Mouse (Mus musculus): ENCODE data around the gene Eps15l1. TPM values are rescaled to one million over a fixed set of nuclear protein-coding genes. Genes with fewer than 3 reads are reported as not detected.

The Eps15l1 gene
- polyA plus RNA-seq, 1 experiment from 2014 or later, result 68.2 TPM

DNA sequence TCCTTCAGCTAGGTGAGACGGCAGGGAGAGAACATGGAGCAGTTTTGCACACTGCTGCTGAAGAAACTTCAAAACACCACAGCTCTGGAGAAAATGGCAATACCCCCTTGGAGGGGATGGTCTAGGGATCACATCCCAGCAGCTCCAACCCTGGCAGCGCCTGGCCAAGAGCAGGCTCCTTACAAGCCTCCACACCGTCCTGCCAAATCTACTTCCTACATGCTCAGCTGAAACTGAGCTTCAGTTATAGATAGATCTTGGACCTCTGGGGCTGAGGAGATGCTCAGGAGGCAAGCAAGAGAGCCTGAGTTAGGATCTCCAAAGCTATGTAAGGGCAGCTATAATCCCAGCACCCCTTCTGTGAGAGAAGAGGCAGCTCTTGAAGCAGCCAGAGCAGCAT, 18.3 kb downstream of the Eps15l1 start:
- 0 out of 2 replicates have a peak, but pooled peaks cover 7% of the 10 kb centered on the region for H3K4me1 ChIP-seq (ENCODE audit: control insufficient read depth, insufficient read depth, low read length)
- no peak overlapping the region for H3K4me2 ChIP-seq (replicated peaks; ENCODE audit: low read depth, low read length)
- H3K27me3 ChIP-seq (ENCODE audit: control insufficient read depth, insufficient read depth, low read length), result no peaks in the 10 kb centered on the region
- no peaks in the 10 kb centered on the region for H3K9me3 ChIP-seq (ENCODE audit: control insufficient read depth, low read depth, low read length)
- no peak overlapping the region for H3K27ac ChIP-seq (ENCODE audit: low read length)
- no peak for ATAC-seq (ENCODE audit: insufficient number of reproducible peaks, insufficient read depth, low FRiP score, low read depth)
- peaks cover 12% of the 10 kb centered on the region for H3K36me3 ChIP-seq (ENCODE audit: control insufficient read depth, insufficient read depth, low read length)
- WGBS, result 92% methylated on average over 3 of the region's 3 CpGs
- H3K4me3 ChIP-seq (ENCODE audit: low read depth, low read length), result no peak overlapping the region
- no peak overlapping the region for H3K9ac ChIP-seq (replicated peaks; ENCODE audit: low read depth, low read length)

DNA sequence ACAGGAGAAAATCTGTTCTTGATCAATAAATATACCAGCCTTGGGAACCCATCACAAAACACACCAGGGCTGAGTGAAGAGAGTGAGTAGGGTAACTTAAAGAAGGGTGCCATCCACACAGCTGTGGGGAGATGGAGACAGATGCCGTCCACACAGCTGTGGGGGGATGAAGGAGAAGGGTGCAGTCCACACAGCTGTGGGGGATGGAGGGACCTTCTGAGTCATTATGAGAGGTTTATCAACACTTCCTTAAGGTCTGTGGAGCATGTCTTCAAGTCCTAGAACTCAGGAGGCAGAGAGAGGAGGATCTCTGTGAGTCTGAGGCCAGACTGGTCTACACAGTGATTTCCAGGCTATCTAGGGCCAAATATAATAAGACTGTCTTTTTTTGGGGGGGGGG, 19.9 kb downstream of the Eps15l1 start:
- no peak overlapping the region for H3K4me3 ChIP-seq (ENCODE audit: low read depth, low read length)
- H3K36me3 ChIP-seq (ENCODE audit: control insufficient read depth, insufficient read depth, low read length), result peaks cover 19% of the 10 kb centered on the region
- no peaks in the 10 kb centered on the region for H3K27me3 ChIP-seq (ENCODE audit: control insufficient read depth, insufficient read depth, low read length)
- no peak overlapping the region for H3K27ac ChIP-seq (ENCODE audit: low read length)
- no peaks in the 10 kb centered on the region for H3K9me3 ChIP-seq (ENCODE audit: control insufficient read depth, low read depth, low read length)
- H3K4me1 ChIP-seq (ENCODE audit: control insufficient read depth, insufficient read depth, low read length), result 0 out of 2 replicates have a peak, but pooled peaks cover 3% of the 10 kb centered on the region
- no peak for ATAC-seq (ENCODE audit: insufficient number of reproducible peaks, insufficient read depth, low FRiP score, low read depth)
- no peak overlapping the region for H3K9ac ChIP-seq (replicated peaks; ENCODE audit: low read depth, low read length)
- H3K4me2 ChIP-seq (replicated peaks; ENCODE audit: low read depth, low read length), result no peak overlapping the region
- 87% methylated on average over 1 of the region's 1 CpGs for WGBS

DNA sequence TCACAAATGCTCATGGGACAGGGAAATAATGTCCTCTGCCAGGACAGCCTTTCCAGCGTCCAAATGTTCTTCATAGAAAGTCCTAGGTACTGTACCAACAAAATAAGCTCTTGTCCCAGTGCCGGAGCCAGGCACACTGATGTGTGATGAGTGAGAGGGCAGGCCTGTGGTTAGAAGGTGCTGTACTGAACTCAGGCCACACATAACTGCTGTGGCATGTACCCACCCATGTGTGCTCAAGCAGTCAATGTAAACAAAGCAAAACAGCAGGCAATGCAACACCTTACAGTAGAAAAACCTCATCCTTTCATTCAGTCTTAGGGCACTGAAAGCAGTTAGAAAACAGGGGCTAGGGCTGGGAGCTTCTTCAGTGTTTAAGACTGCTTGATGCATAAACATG, 35.5 kb downstream of the Eps15l1 start:
- Histone ChIP-seq H3K36me3 (ENCODE audit: control insufficient read depth, insufficient read depth, low read length) (peaks cover 81% of the 10 kb centered on the region), H3K9ac (replicated peaks; ENCODE audit: low read depth, low read length) (no peak overlapping the region), H3K27me3 (ENCODE audit: control insufficient read depth, insufficient read depth, low read length) (no peaks in the 10 kb centered on the region), H3K4me2 (replicated peaks; ENCODE audit: low read depth, low read length) (no peak overlapping the region), H3K9me3 (ENCODE audit: control insufficient read depth, low read depth, low read length) (no peaks in the 10 kb centered on the region), H3K4me3 (ENCODE audit: low read depth, low read length) (no peak overlapping the region), H3K4me1 (ENCODE audit: control insufficient read depth, insufficient read depth, low read length) (no peaks in the 10 kb centered on the region), H3K27ac (ENCODE audit: low read length) (no peak overlapping the region)
- ATAC-seq (ENCODE audit: insufficient number of reproducible peaks, insufficient read depth, low FRiP score, low read depth), result no peak
- 92% methylated on average over 2 of the region's 2 CpGs for WGBS

DNA sequence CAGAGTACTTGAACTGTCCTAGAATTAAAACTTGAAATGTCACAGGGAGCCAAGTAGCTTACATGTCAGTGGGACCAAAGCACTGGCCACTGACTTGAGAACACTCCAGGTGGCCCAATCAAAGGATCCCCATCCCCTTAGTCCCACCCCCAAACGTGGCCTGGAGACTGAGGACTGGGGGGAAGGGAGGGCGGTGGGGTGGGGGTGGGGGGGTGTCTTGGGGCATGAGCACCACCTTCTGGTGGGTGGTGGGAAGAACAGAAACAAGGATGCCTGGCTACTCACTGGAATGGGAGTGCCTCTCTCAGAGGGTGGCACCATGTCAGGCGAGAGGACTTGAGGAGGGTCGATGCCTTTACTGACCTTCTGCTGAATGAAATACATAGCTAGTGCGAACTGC, 38.9 kb downstream of the Eps15l1 start:
- no peaks in the 10 kb centered on the region for H3K4me1 ChIP-seq (ENCODE audit: control insufficient read depth, insufficient read depth, low read length)
- peaks cover 95% of the 10 kb centered on the region for H3K36me3 ChIP-seq (ENCODE audit: control insufficient read depth, insufficient read depth, low read length)
- no peak overlapping the region for H3K9ac ChIP-seq (replicated peaks; ENCODE audit: low read depth, low read length)
- H3K4me2 ChIP-seq (replicated peaks; ENCODE audit: low read depth, low read length), result no peak overlapping the region
- no peaks in the 10 kb centered on the region for H3K27me3 ChIP-seq (ENCODE audit: control insufficient read depth, insufficient read depth, low read length)
- H3K9me3 ChIP-seq (ENCODE audit: control insufficient read depth, low read depth, low read length), result no peaks in the 10 kb centered on the region
- ATAC-seq (ENCODE audit: insufficient number of reproducible peaks, insufficient read depth, low FRiP score, low read depth), result no peak
- 55% methylated on average over 5 of the region's 5 CpGs for WGBS
- H3K4me3 ChIP-seq (ENCODE audit: low read depth, low read length), result no peak overlapping the region
- H3K27ac ChIP-seq (ENCODE audit: low read length), result no peak overlapping the region

DNA sequence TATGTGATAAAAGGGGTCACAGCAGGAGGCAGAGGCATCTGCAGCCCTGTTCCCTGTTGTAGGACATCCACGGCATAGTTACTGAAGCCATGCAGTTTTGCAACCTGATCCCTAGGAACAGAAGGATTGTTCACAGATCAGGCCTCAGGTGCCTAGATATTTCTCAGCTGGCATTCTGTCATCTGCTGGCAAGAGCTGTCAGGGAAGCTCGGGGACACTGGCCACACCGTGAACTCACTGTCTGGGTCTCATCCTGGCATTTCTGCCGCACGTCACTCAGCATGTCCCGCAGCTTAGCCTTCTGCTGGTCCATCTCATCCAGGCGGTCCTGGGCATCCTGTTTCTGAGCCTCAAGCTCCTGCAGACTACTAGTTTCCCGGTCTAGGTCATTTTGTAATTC, 40.6 kb downstream of the Eps15l1 start:
- no peaks in the 10 kb centered on the region for H3K27me3 ChIP-seq (ENCODE audit: control insufficient read depth, insufficient read depth, low read length)
- no peaks in the 10 kb centered on the region for H3K4me1 ChIP-seq (ENCODE audit: control insufficient read depth, insufficient read depth, low read length)
- H3K27ac ChIP-seq (ENCODE audit: low read length), result no peak overlapping the region
- peaks cover 86% of the 10 kb centered on the region for H3K36me3 ChIP-seq (ENCODE audit: control insufficient read depth, insufficient read depth, low read length)
- H3K9ac ChIP-seq (replicated peaks; ENCODE audit: low read depth, low read length), result no peak overlapping the region
- H3K9me3 ChIP-seq (ENCODE audit: control insufficient read depth, low read depth, low read length), result no peaks in the 10 kb centered on the region
- no peak overlapping the region for H3K4me3 ChIP-seq (ENCODE audit: low read depth, low read length)
- ATAC-seq (ENCODE audit: insufficient number of reproducible peaks, insufficient read depth, low FRiP score, low read depth), result no peak
- H3K4me2 ChIP-seq (replicated peaks; ENCODE audit: low read depth, low read length), result no peak overlapping the region
- 89% methylated on average over 8 of the region's 8 CpGs for WGBS

DNA sequence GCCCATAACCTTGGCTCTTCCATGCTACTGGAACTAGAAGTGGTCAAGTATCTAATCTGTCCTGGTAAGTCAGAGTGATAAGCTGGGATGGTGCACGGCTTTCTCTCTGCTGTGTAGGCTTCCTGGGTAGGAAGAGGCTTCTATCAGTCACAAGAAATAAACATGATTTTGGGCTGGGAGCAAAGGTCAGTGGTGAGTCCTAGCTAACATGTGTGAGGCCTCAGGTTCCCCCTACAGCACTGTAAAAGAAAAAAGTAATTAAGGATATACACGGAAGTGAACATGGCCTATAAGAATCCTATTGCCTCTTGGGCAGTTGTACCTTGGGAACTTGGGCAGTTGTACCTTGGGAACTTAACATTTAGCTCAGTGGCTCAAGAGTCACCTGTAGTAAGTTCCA, 44.4 kb downstream of the Eps15l1 start:
- H3K27me3 ChIP-seq (ENCODE audit: control insufficient read depth, insufficient read depth, low read length), result no peaks in the 10 kb centered on the region
- no peak overlapping the region for H3K4me2 ChIP-seq (replicated peaks; ENCODE audit: low read depth, low read length)
- ATAC-seq (ENCODE audit: insufficient number of reproducible peaks, insufficient read depth, low FRiP score, low read depth), result no peak
- H3K36me3 ChIP-seq (ENCODE audit: control insufficient read depth, insufficient read depth, low read length), result peaks cover 84% of the 10 kb centered on the region
- WGBS, result 82% methylated on average over 2 of the region's 2 CpGs
- no peak overlapping the region for H3K4me3 ChIP-seq (ENCODE audit: low read depth, low read length)
- no peak overlapping the region for H3K9ac ChIP-seq (replicated peaks; ENCODE audit: low read depth, low read length)
- no peak overlapping the region for H3K27ac ChIP-seq (ENCODE audit: low read length)
- H3K9me3 ChIP-seq (ENCODE audit: control insufficient read depth, low read depth, low read length), result no peaks in the 10 kb centered on the region
- no peaks in the 10 kb centered on the region for H3K4me1 ChIP-seq (ENCODE audit: control insufficient read depth, insufficient read depth, low read length)

DNA sequence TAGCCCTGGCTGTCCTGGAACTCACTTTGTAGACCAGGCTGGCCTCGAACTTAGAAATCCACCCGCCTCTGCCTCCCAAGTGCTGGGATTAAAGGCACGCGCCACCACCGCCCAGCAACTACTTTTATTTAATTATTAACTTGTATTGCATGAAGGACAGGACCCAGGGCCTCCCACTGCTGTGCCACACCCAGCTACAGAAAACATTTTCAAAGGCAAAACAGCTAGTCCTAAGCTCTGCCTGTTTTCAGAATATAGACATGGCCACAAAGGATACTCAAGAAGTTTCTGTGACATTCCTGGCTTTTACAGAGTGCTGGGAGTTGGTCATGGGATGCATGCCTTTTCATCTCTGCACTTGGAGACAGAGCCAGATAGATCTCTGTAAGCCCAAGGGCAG, 45.0 kb downstream of the Eps15l1 start:
- no peak overlapping the region for H3K27ac ChIP-seq (ENCODE audit: low read length)
- no peaks in the 10 kb centered on the region for H3K4me1 ChIP-seq (ENCODE audit: control insufficient read depth, insufficient read depth, low read length)
- WGBS, result 90% methylated on average over 5 of the region's 5 CpGs
- H3K36me3 ChIP-seq (ENCODE audit: control insufficient read depth, insufficient read depth, low read length), result peaks cover 84% of the 10 kb centered on the region
- no peak overlapping the region for H3K4me2 ChIP-seq (replicated peaks; ENCODE audit: low read depth, low read length)
- H3K9ac ChIP-seq (replicated peaks; ENCODE audit: low read depth, low read length), result no peak overlapping the region
- no peak overlapping the region for H3K4me3 ChIP-seq (ENCODE audit: low read depth, low read length)
- ATAC-seq (ENCODE audit: insufficient number of reproducible peaks, insufficient read depth, low FRiP score, low read depth), result no peak
- no peaks in the 10 kb centered on the region for H3K27me3 ChIP-seq (ENCODE audit: control insufficient read depth, insufficient read depth, low read length)
- H3K9me3 ChIP-seq (ENCODE audit: control insufficient read depth, low read depth, low read length), result no peaks in the 10 kb centered on the region

DNA sequence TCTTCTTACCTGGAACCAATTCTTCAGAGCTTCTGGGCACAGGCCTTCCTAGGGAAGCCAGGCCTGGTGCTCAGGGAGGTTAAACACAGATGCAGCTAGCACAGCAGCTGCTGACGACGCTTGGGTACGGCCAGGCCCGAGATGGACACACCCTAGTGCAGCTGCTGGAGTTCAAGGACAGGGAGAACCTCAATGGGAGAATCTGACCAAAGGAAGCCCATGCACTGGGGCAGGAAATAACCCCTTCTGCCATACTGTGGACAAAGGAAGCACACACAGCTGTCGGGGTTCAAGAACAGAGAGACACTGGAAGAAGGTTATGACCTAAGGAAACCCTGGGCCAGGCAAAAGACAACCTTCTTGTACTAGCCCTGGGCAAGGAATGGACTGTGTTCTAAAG, 46.1 kb downstream of the Eps15l1 start:
- H3K27me3 ChIP-seq (ENCODE audit: control insufficient read depth, insufficient read depth, low read length), result no peaks in the 10 kb centered on the region
- no peak overlapping the region for H3K27ac ChIP-seq (ENCODE audit: low read length)
- peaks cover 83% of the 10 kb centered on the region for H3K36me3 ChIP-seq (ENCODE audit: control insufficient read depth, insufficient read depth, low read length)
- H3K9me3 ChIP-seq (ENCODE audit: control insufficient read depth, low read depth, low read length), result no peaks in the 10 kb centered on the region
- H3K9ac ChIP-seq (replicated peaks; ENCODE audit: low read depth, low read length), result no peak overlapping the region
- ATAC-seq (ENCODE audit: insufficient number of reproducible peaks, insufficient read depth, low FRiP score, low read depth), result no peak
- no peak overlapping the region for H3K4me3 ChIP-seq (ENCODE audit: low read depth, low read length)
- WGBS, result 87% methylated on average over 5 of the region's 5 CpGs
- H3K4me2 ChIP-seq (replicated peaks; ENCODE audit: low read depth, low read length), result no peak overlapping the region
- no peaks in the 10 kb centered on the region for H3K4me1 ChIP-seq (ENCODE audit: control insufficient read depth, insufficient read depth, low read length)

DNA sequence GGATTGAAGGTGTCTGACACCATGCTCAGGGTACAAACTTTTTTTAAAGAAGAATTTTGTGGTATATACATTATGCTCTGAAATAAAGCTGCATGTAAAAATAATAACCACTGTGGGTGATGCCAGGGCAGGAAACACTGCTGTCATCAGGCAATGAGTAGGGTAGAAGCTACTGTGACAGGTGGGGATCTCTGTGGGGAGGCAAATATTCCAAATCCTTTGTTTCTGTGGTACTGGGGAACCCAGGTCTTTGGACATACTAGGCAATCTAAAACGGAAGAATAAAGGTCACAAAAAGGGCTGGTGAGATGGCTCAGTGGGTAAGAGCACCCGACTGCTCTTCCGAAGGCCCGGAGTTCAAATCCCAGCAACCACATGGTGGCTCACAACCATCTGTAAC, 48.9 kb downstream of the Eps15l1 start:
- no peak for ATAC-seq (ENCODE audit: insufficient number of reproducible peaks, insufficient read depth, low FRiP score, low read depth)
- no peak overlapping the region for H3K4me2 ChIP-seq (replicated peaks; ENCODE audit: low read depth, low read length)
- H3K9me3 ChIP-seq (ENCODE audit: control insufficient read depth, low read depth, low read length), result no peaks in the 10 kb centered on the region
- no peaks in the 10 kb centered on the region for H3K27me3 ChIP-seq (ENCODE audit: control insufficient read depth, insufficient read depth, low read length)
- 96% methylated on average over 4 of the region's 4 CpGs for WGBS
- H3K4me3 ChIP-seq (ENCODE audit: low read depth, low read length), result no peak overlapping the region
- H3K36me3 ChIP-seq (ENCODE audit: control insufficient read depth, insufficient read depth, low read length), result peaks cover 76% of the 10 kb centered on the region
- no peaks in the 10 kb centered on the region for H3K4me1 ChIP-seq (ENCODE audit: control insufficient read depth, insufficient read depth, low read length)
- no peak overlapping the region for H3K27ac ChIP-seq (ENCODE audit: low read length)
- no peak overlapping the region for H3K9ac ChIP-seq (replicated peaks; ENCODE audit: low read depth, low read length)

All from stomach, embryonic 14.5 days (tissue).